Mouse (Mus musculus) lung, postnatal 4 days (tissue): ENCODE results near the gene Ppp2r2d.

Experiments used
- DNase-seq, 2 experiments: peaks; one replicate each; pipeline ENCODE4 v3.0.0; 2021

Ppp2r2d gene

GRCm38 (mm10) chr7:138863950-138864572 lies 18.2 kb downstream of the Ppp2r2d start:
- DNase-seq = no peak

- no peak for DNase-seq
These were observed 18.9 kb downstream of the Ppp2r2d start for GRCm38 (mm10) chr7:138864776-138865175.

DNA sequence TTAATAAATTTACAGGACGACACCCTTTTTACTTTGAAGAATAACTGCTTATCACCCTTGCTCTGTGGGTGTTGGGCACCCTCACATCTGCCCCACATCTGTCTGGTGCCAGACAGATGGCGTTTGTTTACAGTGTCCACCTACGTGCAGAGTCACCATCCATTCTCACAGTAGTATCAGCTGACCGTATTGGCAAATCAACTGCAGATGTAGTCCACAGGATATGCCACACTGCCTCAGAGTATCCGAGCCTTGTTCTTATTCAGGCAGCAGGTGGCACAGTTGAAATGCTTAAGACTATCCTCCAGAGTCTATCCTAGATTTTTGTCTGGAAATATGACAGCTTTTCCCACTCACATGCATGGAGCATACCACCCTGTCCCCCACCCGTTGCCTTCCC lies 21.4 kb downstream of the Ppp2r2d start:
- DNase-seq = no peak

DNA sequence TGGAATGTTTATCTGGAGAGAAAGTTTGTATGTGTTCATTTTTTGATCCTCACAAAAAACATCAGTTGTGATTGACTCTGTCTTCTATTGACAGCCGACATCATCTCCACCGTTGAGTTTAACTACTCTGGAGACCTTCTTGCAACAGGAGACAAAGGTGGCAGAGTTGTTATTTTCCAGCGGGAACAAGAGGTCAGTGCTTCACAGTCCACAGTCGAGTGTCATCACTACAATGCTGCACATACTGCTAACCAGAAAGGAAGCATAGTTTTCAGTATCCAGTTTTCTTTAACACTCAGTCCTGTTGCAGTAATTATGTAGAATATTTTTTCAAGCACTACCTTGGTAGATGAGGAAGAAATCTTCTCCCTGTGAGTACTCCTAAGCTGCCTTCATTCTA lies 22.4 kb downstream of the Ppp2r2d start:
- no peak for DNase-seq

- DNase-seq = no peak
These were observed 27.1 kb downstream of the Ppp2r2d start for GRCm38 (mm10) chr7:138872956-138873355.

GRCm38 (mm10) chr7:138875031-138875430 lies 29.2 kb downstream of the Ppp2r2d start:
- no peak for DNase-seq

- DNase-seq = no peak
These were observed 37.8 kb downstream of the Ppp2r2d start for GRCm38 (mm10) chr7:138883724-138884123.

DNA sequence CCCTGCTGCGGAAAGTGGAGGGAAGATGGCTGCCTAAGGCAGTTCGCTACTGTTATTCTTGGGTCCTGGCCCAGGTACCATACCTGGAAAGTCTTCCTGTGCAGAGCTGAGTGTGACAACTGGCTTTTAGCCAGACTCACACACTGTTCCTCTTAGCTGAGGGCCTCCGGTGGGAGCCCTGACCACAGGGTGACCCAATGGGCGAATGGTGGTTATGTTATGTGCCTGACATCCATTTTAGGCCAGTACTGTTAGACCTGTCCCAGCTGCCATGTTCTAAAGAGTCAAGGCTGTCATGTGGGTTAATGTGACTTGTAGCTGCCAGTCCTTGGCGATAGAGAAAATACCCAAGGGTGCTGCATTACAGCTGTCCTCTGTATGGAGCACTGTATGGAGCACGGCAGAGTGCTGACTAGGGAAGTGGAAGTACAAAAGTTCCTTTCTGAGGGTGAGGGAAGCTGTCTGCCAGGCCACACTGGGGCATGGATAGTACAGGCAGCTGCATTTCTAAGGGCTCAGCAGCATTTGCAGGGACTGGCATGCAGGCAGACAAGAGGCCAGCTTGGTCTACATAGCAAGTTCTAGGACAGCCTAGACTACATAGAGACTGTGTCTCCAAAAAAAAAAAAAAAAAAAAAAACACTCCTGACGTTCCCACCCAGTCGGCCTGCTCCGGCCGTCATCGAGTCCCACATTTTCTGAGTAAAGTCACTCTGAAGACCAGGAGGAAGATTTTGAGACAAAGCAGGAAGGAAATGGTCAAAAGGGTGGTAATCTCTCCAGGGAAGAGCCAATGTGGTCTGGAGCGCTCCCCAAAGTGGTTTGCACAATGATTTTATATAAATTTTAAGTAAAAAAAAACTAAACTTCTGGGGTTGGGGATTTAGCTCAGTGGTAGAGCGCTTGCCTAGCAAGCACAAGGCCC lies 39.7 kb downstream of the Ppp2r2d start:
- DNase-seq = no peak

- no peak for DNase-seq
These were observed 52.2 kb downstream of the Ppp2r2d start for GRCm38 (mm10) chr7:138898122-138898521.

GRCm38 (mm10) chr7:138898743-138899142 lies 52.9 kb downstream of the Ppp2r2d start:
- DNase-seq = no peak

- no peak for DNase-seq
These were observed 58.1 kb downstream of the Ppp2r2d start for GRCm38 (mm10) chr7:138903886-138904435.

GRCm38 (mm10) chr7:138906441-138906840 lies 60.6 kb downstream of the Ppp2r2d start:
- no peak for DNase-seq

DNA sequence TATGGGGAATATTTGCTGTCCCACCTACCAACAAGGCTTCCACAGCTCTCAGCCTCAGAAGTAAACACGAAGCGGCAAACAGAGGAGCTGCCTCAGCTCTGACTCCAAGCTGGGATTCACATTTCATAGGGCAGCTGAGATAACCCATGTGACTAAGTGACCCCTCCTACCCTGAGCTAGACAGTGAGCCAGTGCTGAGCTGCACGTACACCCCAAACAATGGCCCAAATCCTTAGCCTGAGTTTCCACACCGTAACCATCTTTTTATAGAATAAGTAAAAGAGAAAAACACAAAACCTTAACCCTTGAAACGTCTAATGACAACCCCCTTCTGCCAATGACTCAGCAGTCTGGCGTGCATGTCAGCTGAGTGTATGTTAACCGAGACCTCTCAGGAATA lies 61.2 kb downstream of the Ppp2r2d start:
- DNase-seq = peak; percentile 36 to 39

DNA sequence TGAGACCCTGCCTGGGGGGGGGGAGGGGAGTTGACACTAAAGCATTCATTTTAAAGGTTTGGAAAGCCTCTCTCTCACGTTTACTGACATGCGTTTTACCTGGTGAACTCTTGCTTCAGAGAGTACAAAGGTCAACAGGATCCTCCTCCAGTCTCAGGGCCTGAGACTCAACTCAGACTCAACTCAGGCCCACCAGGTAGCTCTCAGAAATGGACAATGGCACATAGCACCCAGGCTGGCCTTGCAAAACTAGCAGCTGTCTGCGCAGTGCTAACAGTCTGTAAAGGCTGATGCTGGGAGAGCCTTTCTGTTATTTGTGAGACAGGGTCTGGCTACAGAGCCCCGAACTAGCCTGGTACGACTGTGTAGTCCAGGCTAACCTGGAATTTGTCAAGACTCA lies 62.1 kb downstream of the Ppp2r2d start:
- no peak for DNase-seq

GRCm38 (mm10) chr7:138908768-138909276 lies 62.9 kb downstream of the Ppp2r2d start:
- DNase-seq = no peak

DNA sequence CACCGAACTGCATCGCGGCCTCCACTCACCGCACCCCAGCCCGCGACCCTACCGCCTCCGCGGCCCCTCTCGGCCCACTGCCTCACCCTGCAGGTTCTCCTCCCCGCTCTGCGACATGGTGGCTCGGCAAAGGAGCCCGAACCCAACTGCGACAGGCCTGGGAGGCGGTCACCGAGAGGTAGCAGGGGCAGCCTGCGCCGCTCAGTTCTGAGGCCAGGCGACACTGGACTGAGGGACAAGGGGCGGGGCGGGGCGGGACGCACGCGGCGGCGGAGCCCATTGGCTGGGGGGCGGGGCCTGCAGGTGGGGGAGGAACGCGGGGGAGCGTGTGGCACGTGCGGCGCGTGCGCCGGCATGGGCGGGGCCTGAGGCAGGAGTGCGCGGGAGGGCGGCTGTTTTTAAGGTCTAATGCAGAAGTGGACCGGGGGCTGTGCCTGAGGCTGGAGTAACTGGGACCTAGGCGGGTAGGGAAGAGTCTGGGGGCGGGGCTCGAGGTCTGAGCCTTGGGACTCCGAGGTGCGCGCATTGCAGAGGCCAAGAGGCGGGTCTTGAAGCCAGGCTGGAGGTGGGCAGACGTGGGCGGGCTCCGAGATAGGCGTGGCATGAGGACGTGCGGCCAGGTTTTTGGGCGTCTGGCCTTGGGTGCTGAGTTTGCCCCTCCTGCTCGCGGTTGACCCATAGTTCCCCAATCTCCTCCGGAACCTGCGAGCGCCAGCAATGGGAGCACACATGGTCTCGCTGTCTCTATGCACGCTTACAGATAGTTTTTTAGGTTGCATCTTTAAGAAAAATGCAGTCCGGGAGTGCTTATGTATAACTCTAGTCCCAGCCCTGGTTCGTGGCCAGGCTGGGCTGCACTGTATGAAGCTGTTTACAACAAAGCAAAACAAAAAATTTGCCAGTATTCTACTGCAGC lies 63.7 kb downstream of the Ppp2r2d start, which contains the start of gene Bnip3:
Gene Bnip3 (minus strand): TSS at position 243 of the 916 bp plus-strand sequence.
- peak; percentile 91 to 96 for DNase-seq

GRCm38 (mm10) chr7:138910193-138910562 lies 64.3 kb downstream of the Ppp2r2d start:
- no peak for DNase-seq

GRCm38 (mm10) chr7:138913616-138914015 lies 67.7 kb downstream of the Ppp2r2d start:
- no peak for DNase-seq

DNA sequence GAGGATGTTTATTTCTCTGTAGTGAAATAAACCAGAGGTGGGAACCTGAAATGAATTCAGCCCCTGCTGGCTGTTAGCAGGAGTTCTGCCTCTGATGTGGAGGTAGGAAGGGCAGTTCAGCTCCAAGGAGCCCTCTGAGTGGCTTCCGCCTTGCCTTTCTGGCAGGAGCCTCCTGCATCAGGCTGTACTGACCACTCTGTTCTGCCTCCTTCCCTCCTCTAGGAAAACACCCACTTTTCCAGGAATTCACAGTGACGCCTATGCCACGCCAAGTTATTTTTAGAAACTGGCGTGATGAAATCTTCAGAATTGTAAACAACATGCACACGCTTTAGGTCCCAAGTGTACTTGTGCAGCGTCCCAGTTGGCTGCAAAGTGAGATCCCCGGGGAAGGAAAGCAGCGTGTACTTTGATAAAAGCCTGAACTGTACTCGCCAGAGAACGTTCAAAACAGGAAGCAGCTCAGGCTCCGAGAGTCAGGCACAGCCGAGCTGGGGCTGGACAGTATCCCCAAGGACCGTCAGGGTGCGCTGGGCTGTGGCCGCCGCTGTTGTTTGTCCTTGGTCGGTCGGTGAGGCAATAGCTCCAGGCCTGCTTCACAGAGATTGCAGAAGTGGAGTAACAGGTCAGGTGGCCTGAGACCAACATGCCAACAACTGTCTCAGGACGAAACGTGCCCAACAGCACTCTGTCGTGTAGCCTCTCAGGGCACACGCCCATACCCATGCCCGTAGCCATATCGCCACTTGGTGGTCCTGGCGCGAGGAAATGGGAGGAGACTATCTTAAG lies 73.5 kb downstream of the Ppp2r2d start:
- peak; percentile 86 to 91 for DNase-seq

DNA sequence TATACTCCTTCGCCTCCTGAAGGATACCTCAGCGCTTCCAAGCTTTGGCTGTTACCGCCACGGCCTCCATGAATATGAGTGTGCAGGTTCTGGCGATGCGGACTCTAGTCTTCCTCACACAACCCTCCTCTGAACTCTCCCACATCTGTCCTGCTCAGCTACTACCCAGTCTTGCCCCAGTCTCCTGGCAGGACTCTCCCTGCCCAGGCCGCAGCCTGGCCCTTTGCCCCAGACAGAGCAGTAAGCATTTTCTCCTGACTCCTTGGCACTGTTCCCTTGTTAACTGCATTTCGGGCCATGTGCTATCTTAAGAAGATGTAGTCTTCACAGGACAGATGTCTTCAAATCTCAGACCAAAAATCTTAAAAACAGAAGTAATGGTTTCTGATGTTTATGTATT lies 75.7 kb downstream of the Ppp2r2d start:
- DNase-seq = no peak

DNA sequence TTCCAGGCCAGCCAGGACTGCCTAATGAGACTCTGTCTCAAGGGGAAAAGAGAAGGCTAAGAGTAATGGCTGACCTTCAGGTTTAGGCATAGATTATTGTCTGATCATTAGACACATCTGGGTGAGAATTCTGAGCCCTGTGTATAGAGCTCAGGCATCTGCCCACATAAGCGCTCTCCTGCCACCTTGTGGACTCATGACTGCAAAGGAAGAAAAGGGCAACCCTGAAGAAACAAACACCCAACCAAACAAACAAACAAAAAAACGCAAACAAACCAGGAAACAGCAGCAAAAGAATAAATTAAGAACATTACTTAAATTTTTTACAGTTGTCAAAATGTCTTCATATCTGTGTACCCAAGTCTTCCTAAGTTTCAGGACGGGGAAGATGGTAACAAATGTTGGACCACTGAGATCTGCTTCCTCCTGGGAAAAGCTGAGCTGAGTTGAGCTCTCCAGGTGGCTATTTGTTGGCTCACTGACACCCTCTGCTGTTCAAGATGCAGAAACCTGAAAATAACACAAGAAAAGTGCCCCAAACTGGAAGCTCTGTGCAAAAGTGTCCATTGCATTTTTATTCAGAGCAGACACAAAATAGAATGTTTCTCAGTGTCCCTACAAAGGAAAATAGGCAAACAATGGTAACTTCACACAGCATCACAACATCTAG lies 78.0 kb downstream of the Ppp2r2d start:
- DNase-seq = peak in 1 of 2 experiments; percentile 36
